Mouse (Mus musculus): ENCODE results near the gene March6.

GRCm38 (mm10) chr15:31511795-31512194 is 19.1 kb downstream of the March6 start:
- no peak for TF ChIP-seq TAL1 (IDR thresholded peaks at IDR 0.05; ENCODE audit: low read length)
- no peak for TF ChIP-seq GATA1 (IDR thresholded peaks at IDR 0.05; ENCODE audit: low read length)
